Mouse (Mus musculus): Measurements from ENCODE around the gene Adam19. TPM values are rescaled to one million over a fixed set of nuclear protein-coding genes. Genes with fewer than 3 reads are reported as not detected.
A peak's percentile ranks its signal among the peaks of the same experiment; 100 is the strongest.

Gene Adam19
- polyA plus RNA-seq, 1 experiment: 21.3 TPM

DNA sequence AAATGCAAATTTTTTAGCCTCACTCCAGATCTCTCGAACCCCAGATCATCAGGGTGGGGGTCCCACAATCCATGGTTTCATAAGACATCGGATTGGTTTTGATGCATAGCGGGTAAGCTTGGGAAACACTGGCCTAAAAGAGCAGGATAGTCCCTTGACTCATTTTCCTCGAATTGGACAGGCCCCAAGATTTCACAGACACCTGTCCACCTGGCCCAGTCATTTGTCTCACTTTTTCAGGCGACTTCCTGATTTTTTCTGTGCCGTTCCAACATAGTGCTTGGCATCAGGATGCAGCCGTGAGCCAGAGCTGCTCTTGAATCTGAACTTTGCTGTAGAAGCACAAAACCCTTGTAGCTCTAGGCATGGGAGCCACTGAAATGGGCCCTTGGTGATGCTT is 58.4 kb downstream of the Adam19 start:
- no peaks in the 10 kb centered on the region for H3K4me1 ChIP-seq (ENCODE audit: control insufficient read depth, insufficient read depth, insufficient read length)
- 80% methylated on average over 7 of the region's 7 CpGs for WGBS
- H3K27me3 ChIP-seq (ENCODE audit: control insufficient read depth, insufficient read depth, low read length): no peaks in the 10 kb centered on the region
- H3K27ac ChIP-seq (ENCODE audit: insufficient read depth, low read length): no peak overlapping the region
- TF ChIP-seq POLR2A (IDR thresholded peaks at IDR 0.05; ENCODE audit: low read depth, low read length) (no peak), CTCF (IDR thresholded peaks at IDR 0.05; ENCODE audit: extremely low read depth, insufficient read depth, insufficient read length, insufficient replicate concordance) (no peak)
- H3K36me3 ChIP-seq (ENCODE audit: control insufficient read depth, insufficient read depth, low read length): peaks cover 10% of the 10 kb centered on the region; the same call in 1 of the 2 replicates
- no peak for DNase-seq (ENCODE audit: low read depth in 1 of 2, low spot score in 2 of 2)
- no peak overlapping the region for H3K4me3 ChIP-seq (ENCODE audit: extremely low read depth, insufficient read depth, insufficient read length)

DNA sequence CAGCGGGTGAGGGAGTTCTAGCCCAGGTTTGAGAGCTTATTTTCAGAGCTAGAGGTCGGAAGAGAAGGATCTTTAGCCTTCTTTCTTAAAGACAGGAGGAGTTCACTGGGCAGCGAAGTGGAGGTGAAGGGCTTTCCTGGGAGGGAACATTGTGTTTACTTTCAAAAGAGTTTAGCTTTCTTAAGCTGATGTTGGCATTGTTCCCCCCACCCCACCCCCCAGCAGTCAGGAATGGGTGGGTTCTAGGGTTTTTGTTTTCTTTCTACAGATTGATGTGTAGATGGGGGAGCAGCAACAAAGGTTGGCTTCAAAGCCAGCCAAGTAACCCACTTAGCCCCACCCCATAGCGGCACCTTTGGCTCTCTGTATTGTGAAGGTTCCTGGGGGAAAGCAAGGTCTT is 59.2 kb downstream of the Adam19 start:
- DNase-seq (ENCODE audit: low read depth in 1 of 2, low spot score in 2 of 2): no peak
- no peaks in the 10 kb centered on the region for H3K4me1 ChIP-seq (ENCODE audit: control insufficient read depth, insufficient read depth, insufficient read length)
- H3K36me3 ChIP-seq (ENCODE audit: control insufficient read depth, insufficient read depth, low read length): peaks cover 10% of the 10 kb centered on the region; the same call in 1 of the 2 replicates
- WGBS: 83% methylated on average over 4 of the region's 4 CpGs
- H3K27me3 ChIP-seq (ENCODE audit: control insufficient read depth, insufficient read depth, low read length): no peaks in the 10 kb centered on the region
- TF ChIP-seq POLR2A (IDR thresholded peaks at IDR 0.05; ENCODE audit: low read depth, low read length) (no peak), CTCF (IDR thresholded peaks at IDR 0.05; ENCODE audit: extremely low read depth, insufficient read depth, insufficient read length, insufficient replicate concordance) (no peak)
- H3K4me3 ChIP-seq (ENCODE audit: extremely low read depth, insufficient read depth, insufficient read length): no peak overlapping the region
- H3K27ac ChIP-seq (ENCODE audit: insufficient read depth, low read length): 0 out of 2 replicates have a peak overlapping the region, but pooled peaks have one; percentile 14

DNA sequence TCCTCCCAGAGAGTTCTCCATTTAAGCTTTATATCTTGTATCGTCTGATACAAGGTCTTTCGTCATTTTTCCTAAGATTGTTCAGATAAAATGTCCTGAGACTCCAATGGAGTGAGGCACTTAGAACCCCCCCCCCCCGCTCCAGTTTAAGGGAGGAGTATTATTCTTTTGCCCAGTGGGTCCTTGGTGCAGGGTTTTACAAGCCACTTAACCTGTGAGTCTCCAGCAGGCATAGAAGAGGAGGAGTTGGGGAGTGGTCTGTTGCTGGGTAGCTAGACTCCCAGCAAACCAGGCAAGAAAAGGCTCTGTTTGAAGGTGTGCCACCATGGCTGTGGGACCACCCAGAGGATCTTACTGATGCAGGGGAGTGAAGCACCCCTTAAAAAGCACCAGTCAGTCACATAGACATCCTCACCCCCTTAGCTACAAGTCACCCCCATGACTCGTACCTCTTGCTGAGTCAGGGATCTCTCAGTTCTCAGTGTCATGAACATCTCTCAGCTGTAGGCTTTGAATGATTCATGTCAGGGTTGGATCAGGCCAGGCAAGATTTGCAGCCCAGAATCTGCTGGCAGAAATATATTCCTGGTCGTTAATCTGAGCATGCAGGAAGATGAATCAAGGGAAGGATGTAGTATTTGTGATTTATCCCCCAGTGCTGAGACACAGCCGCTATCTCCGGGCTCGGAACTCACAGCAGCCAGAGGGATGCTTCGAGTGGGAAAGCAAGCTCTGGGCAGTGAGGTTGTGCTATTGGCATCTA is 59.8 kb downstream of the Adam19 start:
- H3K4me3 ChIP-seq (ENCODE audit: extremely low read depth, insufficient read depth, insufficient read length): no peak overlapping the region
- H3K4me1 ChIP-seq (ENCODE audit: control insufficient read depth, insufficient read depth, insufficient read length): no peaks in the 10 kb centered on the region
- TF ChIP-seq POLR2A (IDR thresholded peaks at IDR 0.05; ENCODE audit: low read depth, low read length): no peak
- TF ChIP-seq CTCF (IDR thresholded peaks at IDR 0.05; ENCODE audit: extremely low read depth, insufficient read depth, insufficient read length, insufficient replicate concordance): no peak
- 83% methylated on average over 9 of the region's 9 CpGs for WGBS
- peaks cover 10% of the 10 kb centered on the region; the same call in 1 of the 2 replicates for H3K36me3 ChIP-seq (ENCODE audit: control insufficient read depth, insufficient read depth, low read length)
- no peaks in the 10 kb centered on the region for H3K27me3 ChIP-seq (ENCODE audit: control insufficient read depth, insufficient read depth, low read length)
- DNase-seq (ENCODE audit: low read depth in 1 of 2, low spot score in 2 of 2): no peak
- H3K27ac ChIP-seq (ENCODE audit: insufficient read depth, low read length): no peak overlapping the region; the same call in 1 of the 2 replicates

DNA sequence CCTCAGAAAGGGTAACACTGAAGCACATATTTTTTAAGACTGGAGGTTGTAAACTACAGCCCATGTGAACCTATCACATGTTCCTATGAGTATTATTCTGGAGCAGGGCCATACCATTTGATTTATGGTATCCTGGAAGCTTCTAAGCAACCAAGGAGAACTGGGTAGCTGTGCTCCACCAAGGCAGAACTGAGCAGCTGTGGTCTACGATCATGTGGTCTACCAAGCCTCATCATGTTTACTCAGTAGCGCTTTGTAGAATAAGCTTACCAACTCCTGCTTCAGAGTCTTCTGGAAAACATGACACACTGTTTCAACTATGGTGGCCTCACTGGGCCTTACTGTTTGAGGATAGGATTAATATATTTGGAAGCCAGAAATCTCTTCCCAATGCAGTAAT is 60.7 kb downstream of the Adam19 start:
- H3K4me3 ChIP-seq (ENCODE audit: extremely low read depth, insufficient read depth, insufficient read length): no peak overlapping the region
- 21% methylated on average over 2 of the region's 2 CpGs for WGBS
- peak in 1 of 2 experiments; percentile 19 for DNase-seq (ENCODE audit: low read depth in 1 of 2, low spot score in 2 of 2)
- no peaks in the 10 kb centered on the region for H3K27me3 ChIP-seq (ENCODE audit: control insufficient read depth, insufficient read depth, low read length)
- H3K27ac ChIP-seq (ENCODE audit: insufficient read depth, low read length): no peak overlapping the region
- H3K4me1 ChIP-seq (ENCODE audit: control insufficient read depth, insufficient read depth, insufficient read length): no peaks in the 10 kb centered on the region
- peaks cover 10% of the 10 kb centered on the region; the same call in 1 of the 2 replicates for H3K36me3 ChIP-seq (ENCODE audit: control insufficient read depth, insufficient read depth, low read length)
- no peak for TF ChIP-seq POLR2A (IDR thresholded peaks at IDR 0.05; ENCODE audit: low read depth, low read length)
- TF ChIP-seq CTCF (IDR thresholded peaks at IDR 0.05; ENCODE audit: extremely low read depth, insufficient read depth, insufficient read length, insufficient replicate concordance): no peak

DNA sequence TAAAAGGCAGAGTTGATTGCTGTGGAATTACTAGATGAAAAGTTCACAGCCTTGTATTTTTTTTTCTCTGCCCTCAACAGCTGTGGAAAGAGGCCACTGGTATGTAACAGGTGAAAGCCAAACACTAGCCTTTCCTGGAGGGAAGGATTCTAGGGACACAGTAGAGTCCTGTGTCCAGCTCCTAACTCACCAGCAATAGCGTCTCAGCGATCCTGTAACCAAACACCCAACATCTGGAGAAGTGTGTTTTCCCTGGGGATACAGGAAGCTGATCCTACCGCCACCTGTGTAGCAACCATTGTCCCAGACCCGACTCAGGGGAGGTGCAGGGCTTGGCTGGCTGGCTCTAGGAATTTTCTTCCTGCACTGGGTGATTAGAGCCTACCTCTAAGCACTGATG is 63.8 kb downstream of the Adam19 start:
- TF ChIP-seq POLR2A (IDR thresholded peaks at IDR 0.05; ENCODE audit: low read depth, low read length): no peak
- TF ChIP-seq CTCF (IDR thresholded peaks at IDR 0.05; ENCODE audit: extremely low read depth, insufficient read depth, insufficient read length, insufficient replicate concordance): no peak
- Histone ChIP-seq H3K36me3 (ENCODE audit: control insufficient read depth, insufficient read depth, low read length) (peaks cover 2% of the 10 kb centered on the region; the same call in 1 of the 2 replicates), H3K27me3 (ENCODE audit: control insufficient read depth, insufficient read depth, low read length) (no peaks in the 10 kb centered on the region), H3K4me1 (ENCODE audit: control insufficient read depth, insufficient read depth, insufficient read length) (peaks cover 10% of the 10 kb centered on the region; the same call in 1 of the 2 replicates), H3K27ac (ENCODE audit: insufficient read depth, low read length) (no peak overlapping the region), H3K4me3 (ENCODE audit: extremely low read depth, insufficient read depth, insufficient read length) (no peak overlapping the region)
- DNase-seq (ENCODE audit: low read depth in 1 of 2, low spot score in 2 of 2): no peak
- 53% methylated on average over 4 of the region's 4 CpGs for WGBS

DNA sequence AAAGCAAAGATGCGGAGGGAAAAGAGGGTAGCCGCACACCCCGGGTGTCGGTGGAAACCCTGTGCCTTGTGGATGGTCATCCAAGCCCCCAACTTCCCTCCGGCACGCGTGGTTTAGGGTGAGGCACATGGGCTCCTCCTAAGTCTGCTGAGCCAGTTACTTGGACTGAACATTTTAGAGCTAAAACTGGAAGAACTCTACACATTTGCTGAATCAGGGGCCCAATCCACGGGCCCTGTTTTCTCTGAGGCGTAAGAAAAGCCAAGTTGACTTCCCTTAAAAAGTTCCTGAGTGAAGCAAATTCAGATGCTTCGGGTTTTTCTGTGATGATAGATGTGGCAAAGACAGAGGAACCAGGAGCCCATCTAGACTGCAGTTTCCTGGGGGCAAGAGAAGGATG is 64.3 kb downstream of the Adam19 start:
- Histone ChIP-seq H3K27ac (ENCODE audit: insufficient read depth, low read length) (no peak overlapping the region), H3K36me3 (ENCODE audit: control insufficient read depth, insufficient read depth, low read length) (peaks cover 2% of the 10 kb centered on the region; the same call in 1 of the 2 replicates), H3K27me3 (ENCODE audit: control insufficient read depth, insufficient read depth, low read length) (no peaks in the 10 kb centered on the region), H3K4me3 (ENCODE audit: extremely low read depth, insufficient read depth, insufficient read length) (no peak overlapping the region), H3K4me1 (ENCODE audit: control insufficient read depth, insufficient read depth, insufficient read length) (peaks cover 13% of the 10 kb centered on the region; the same call in 1 of the 2 replicates)
- TF ChIP-seq CTCF (IDR thresholded peaks at IDR 0.05; ENCODE audit: extremely low read depth, insufficient read depth, insufficient read length, insufficient replicate concordance) (no peak), POLR2A (IDR thresholded peaks at IDR 0.05; ENCODE audit: low read depth, low read length) (no peak)
- WGBS: 83% methylated on average over 10 of the region's 10 CpGs
- no peak for DNase-seq (ENCODE audit: low read depth in 1 of 2, low spot score in 2 of 2)

DNA sequence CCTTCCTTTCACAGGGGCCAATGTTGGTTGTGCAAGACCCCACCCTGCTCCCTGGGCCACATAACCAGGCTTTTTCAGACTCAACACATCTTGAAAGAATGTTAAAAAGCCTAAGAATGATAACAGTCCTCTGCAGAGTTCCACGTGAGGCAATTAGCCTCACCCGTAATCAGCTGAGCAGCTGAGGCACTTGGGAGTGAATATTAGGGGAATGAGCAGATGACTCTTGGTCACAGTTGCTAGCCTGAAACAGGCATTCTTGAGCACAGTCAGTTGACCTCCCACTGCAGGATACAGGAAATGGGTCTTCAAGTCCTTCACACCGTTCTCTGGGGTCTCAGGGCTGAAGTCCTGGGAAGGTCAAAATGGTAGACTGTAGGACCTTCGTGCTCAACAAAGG is 65.9 kb downstream of the Adam19 start:
- Histone ChIP-seq H3K27ac (ENCODE audit: insufficient read depth, low read length) (no peak overlapping the region), H3K4me3 (ENCODE audit: extremely low read depth, insufficient read depth, insufficient read length) (no peak overlapping the region), H3K36me3 (ENCODE audit: control insufficient read depth, insufficient read depth, low read length) (peaks cover 2% of the 10 kb centered on the region; the same call in 1 of the 2 replicates), H3K27me3 (ENCODE audit: control insufficient read depth, insufficient read depth, low read length) (no peaks in the 10 kb centered on the region), H3K4me1 (ENCODE audit: control insufficient read depth, insufficient read depth, insufficient read length) (peaks cover 17% of the 10 kb centered on the region)
- DNase-seq (ENCODE audit: low read depth in 1 of 2, low spot score in 2 of 2): no peak
- TF ChIP-seq CTCF (IDR thresholded peaks at IDR 0.05; ENCODE audit: extremely low read depth, insufficient read depth, insufficient read length, insufficient replicate concordance) (no peak), POLR2A (IDR thresholded peaks at IDR 0.05; ENCODE audit: low read depth, low read length) (no peak)
- 89% methylated on average over 4 of the region's 4 CpGs for WGBS
